Comparison of ENCODE assay signal across 24 mouse cellular contexts in the genomic region with DNA sequence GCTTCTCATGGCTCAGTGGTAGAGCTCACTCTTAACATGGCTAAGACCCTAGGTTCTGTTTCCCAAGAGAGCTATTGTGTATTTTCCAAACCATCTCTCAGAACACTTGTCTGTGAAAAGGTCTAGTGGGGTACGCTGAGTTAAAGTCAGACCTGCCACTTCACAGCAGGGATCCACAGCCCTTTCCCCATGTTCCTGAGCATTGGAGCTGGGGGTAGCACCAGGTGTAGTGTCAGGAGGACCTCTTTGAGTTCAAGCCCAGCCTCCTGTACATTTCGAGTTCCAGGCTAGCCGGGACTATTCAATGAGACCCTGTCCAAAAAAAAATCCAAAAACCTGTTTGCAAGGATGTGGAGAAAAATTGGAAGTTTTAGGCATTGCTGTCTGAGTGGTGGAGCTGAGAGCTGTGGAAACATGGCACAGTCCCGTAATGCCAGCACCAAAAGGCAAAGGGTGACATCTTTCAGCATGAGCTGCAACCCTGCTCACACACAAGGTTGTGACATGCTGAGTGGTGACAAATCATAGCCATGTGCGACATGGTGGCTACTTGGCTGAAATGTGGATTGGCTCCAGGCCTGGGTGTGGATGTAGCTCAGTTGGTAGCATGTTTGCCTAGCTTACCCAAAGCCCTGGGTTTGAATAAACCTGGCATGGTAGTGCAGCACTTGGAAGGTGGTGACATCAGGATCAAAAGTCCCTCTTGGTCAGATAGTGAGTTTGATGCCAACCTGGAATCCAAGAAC. TPM values are rescaled to one million over a fixed set of nuclear protein-coding genes. Genes with fewer than 3 reads are reported as not detected.
DNase-seq lines count a peak whose midpoint lies in the region; ATAC-seq and TF ChIP-seq lines count a peak whose summit lies in the region.
"Had no signal": no experiment of that assay in that cellular context is flagged by ENCODE, and none has a peak within 500 bp of the region (broad histone marks: within the 10 kb centered on the region; RNA-seq: fewer than 3 reads in every experiment).

No protein-coding gene starts in this region.

- TF ChIP-seq CTCF in bone marrow macrophage, adult 2 months (IDR thresholded peaks at IDR 0.05; ENCODE audit: low read depth, low read length) = no peak

- H3K9ac ChIP-seq in liver, embryonic 11.5 days (ENCODE audit: low read depth, low read length) = no peak overlapping the region
- H3K9ac ChIP-seq: embryonic facial prominence, embryonic 12.5 days; embryonic facial prominence, embryonic 15.5 days; forebrain, postnatal 0 days; heart, embryonic 13.5 days; hindbrain, embryonic 12.5 days; hindbrain, embryonic 15.5 days had no signal

- intact Hi-C loops in heart, postnatal 36 days (cut with DNase I) = loop anchor here (5.0 to 10.0 kb wide), 2 partner anchors 122 to 380 kb away; a partner anchor contains a TSS

- H3K4me2 ChIP-seq in liver, embryonic 11.5 days = no peak overlapping the region
- H3K4me2 ChIP-seq: embryonic facial prominence, embryonic 12.5 days; embryonic facial prominence, embryonic 15.5 days; heart, embryonic 13.5 days; hindbrain, embryonic 12.5 days; hindbrain, embryonic 15.5 days had no signal

- no peaks in the 10 kb centered on the region for H3K36me3 ChIP-seq in liver, embryonic 11.5 days (ENCODE audit: control insufficient read depth, insufficient read depth, low read length)
- H3K36me3 ChIP-seq: embryonic facial prominence, embryonic 12.5 days; embryonic facial prominence, embryonic 15.5 days; heart, embryonic 13.5 days had no signal

- H3K4me3 ChIP-seq in bone marrow macrophage, adult 2 months (ENCODE audit: insufficient read depth, low read length) = no peak overlapping the region
- no peak overlapping the region for H3K4me3 ChIP-seq in liver, embryonic 11.5 days (ENCODE audit: low read depth, low read length)
- H3K4me3 ChIP-seq: embryonic facial prominence, embryonic 12.5 days; embryonic facial prominence, embryonic 15.5 days; gastrocnemius, adult 2 months; heart, adult 2 months; heart, embryonic 10.5 days; heart, embryonic 13.5 days; hindbrain, embryonic 12.5 days; hindbrain, embryonic 15.5 days had no signal

- peaks cover 55% of the 10 kb centered on the region for H3K4me1 ChIP-seq in bone marrow macrophage, adult 2 months (ENCODE audit: control insufficient read depth, insufficient read depth, low read length)
- peaks cover 16% of the 10 kb centered on the region for H3K4me1 ChIP-seq in liver, embryonic 11.5 days (replicated peaks; ENCODE audit: control insufficient read depth, insufficient read depth, low read length)

- ATAC-seq in liver, embryonic 11.5 days (replicated peaks; ENCODE audit: low FRiP score) = no peak
- ATAC-seq: CD4-positive, CD25-positive, alpha-beta regulatory T cell, adult 4 months; forebrain, embryonic 14.5 days; forebrain, postnatal 0 days; intestine, postnatal 0 days had no signal

- H3K9me3 ChIP-seq in liver, embryonic 11.5 days (ENCODE audit: control insufficient read depth, low read length) = no peaks in the 10 kb centered on the region
- H3K9me3 ChIP-seq: embryonic facial prominence, embryonic 12.5 days; embryonic facial prominence, embryonic 15.5 days; heart, embryonic 10.5 days; heart, embryonic 13.5 days; hindbrain, embryonic 12.5 days; hindbrain, embryonic 15.5 days had no signal

- DNase-seq in cerebellum, postnatal 10 days = peak; percentile 61 to 62
- DNase-seq in cerebellum, adult 9-10 months = no peak
- DNase-seq in heart, adult 11 months = peak; percentile 89
- no peak for DNase-seq in heart, postnatal 36 days
- peak; percentile 33 to 45 for DNase-seq in cerebellum, postnatal 36 days
- DNase-seq in liver, embryonic 11.5 days (ENCODE audit: low spot score) = no peak
- DNase-seq: adrenal gland, adult 2 months; adrenal gland, postnatal 14 days; forebrain, postnatal 0 days; gastrocnemius, adult 2 months; gastrocnemius, postnatal 14 days; heart, adult 2 months; heart, postnatal 14 days; kidney, adult 2 months had no signal

- 80% methylated on average over 5 of the region's 5 CpGs for WGBS in liver, embryonic 11.5 days

- peak overlapping the region; percentile 10; the same call in 1 of the 2 replicates for H3K27ac ChIP-seq in bone marrow macrophage, adult 2 months (ENCODE audit: insufficient read depth, low read depth, low read length)
- H3K27ac ChIP-seq in liver, embryonic 11.5 days (ENCODE audit: low read depth, low read length) = no peak overlapping the region
- H3K27ac ChIP-seq: embryonic facial prominence, embryonic 12.5 days; embryonic facial prominence, embryonic 15.5 days; gastrocnemius, adult 2 months; heart, adult 2 months; heart, embryonic 10.5 days; heart, embryonic 13.5 days; hindbrain, embryonic 12.5 days; hindbrain, embryonic 15.5 days had no signal

- H3K27me3 ChIP-seq in liver, embryonic 11.5 days (replicated peaks; ENCODE audit: control insufficient read depth, insufficient read depth, low read length) = no peaks in the 10 kb centered on the region
- H3K27me3 ChIP-seq: embryonic facial prominence, embryonic 12.5 days; embryonic facial prominence, embryonic 15.5 days; hindbrain, embryonic 15.5 days had no signal

- TF ChIP-seq POLR2A in bone marrow macrophage, adult 2 months (IDR thresholded peaks at IDR 0.05; ENCODE audit: borderline replicate concordance, low read depth, low read length) = no peak

RNA-seq across cellular contexts. Expression of a gene that starts 13.3 kb away (rescaled TPM):
- 100 to 1,000 TPM; 103 to 112 TPM for total RNA-seq in heart, postnatal 36 days (2021)
- 512 TPM in 2 replicates for polyA plus RNA-seq in bone marrow macrophage, adult 2 months (2012; ENCODE audit: insufficient read depth, insufficient read length, missing spikeins)
- 63.2 and 65.1 TPM in 2 replicates for polyA plus RNA-seq in liver, embryonic 11.5 days (2014; fragmentation: Nextera tagmentation; extraction: Ambion mirVana)

RNA-seq across cellular contexts. Expression of a gene that starts 43.1 kb away (rescaled TPM):
- total RNA-seq in heart, postnatal 36 days (2021) = 10 to 100 TPM; 17.7 to 22.2 TPM
- 202 and 231 TPM in 2 replicates for polyA plus RNA-seq in bone marrow macrophage, adult 2 months (2012; ENCODE audit: insufficient read depth, insufficient read length, missing spikeins)
- polyA plus RNA-seq in liver, embryonic 11.5 days (2014; fragmentation: Nextera tagmentation; extraction: Ambion mirVana) = 5.5 and 7.8 TPM in 2 replicates

RNA-seq across cellular contexts. Expression of a gene that starts 56.2 kb away (rescaled TPM):
- 10 to 100 TPM; 32.7 to 33.5 TPM for total RNA-seq in heart, postnatal 36 days (2021)
- polyA plus RNA-seq in bone marrow macrophage, adult 2 months (2012; ENCODE audit: insufficient read depth, insufficient read length, missing spikeins) = 85.4 and 101 TPM in 2 replicates
- 21.9 and 22.2 TPM in 2 replicates for polyA plus RNA-seq in liver, embryonic 11.5 days (2014; fragmentation: Nextera tagmentation; extraction: Ambion mirVana)

Comparison
In these comparisons a context has a peak if more than half of its experiments do, and no peak if none do; other contexts are left out.
1. DNase-seq: peak in cerebellum, postnatal 10 days (2 of 2), heart, adult 11 months (single experiment) and cerebellum, postnatal 36 days (2 of 2); none in cerebellum, adult 9-10 months (single experiment), heart, postnatal 36 days (0 of 2) and liver, embryonic 11.5 days (single experiment).
2. RNA of a gene that starts 43.1 kb away (polyA plus RNA-seq): 202 to 231 TPM in bone marrow macrophage, adult 2 months; 5.5 to 7.8 TPM in liver, embryonic 11.5 days; every median in the first group is over 10 times any median in the second.